Mouse (Mus musculus): ENCODE data around the gene Tmem238. TPM values are rescaled to one million over a fixed set of nuclear protein-coding genes. Genes with fewer than 3 reads are reported as not detected.

Gene Tmem238
- total and polyA plus RNA-seq, 2 experiments from 2014 or later, result 14.6 to 18.2 TPM

DNA sequence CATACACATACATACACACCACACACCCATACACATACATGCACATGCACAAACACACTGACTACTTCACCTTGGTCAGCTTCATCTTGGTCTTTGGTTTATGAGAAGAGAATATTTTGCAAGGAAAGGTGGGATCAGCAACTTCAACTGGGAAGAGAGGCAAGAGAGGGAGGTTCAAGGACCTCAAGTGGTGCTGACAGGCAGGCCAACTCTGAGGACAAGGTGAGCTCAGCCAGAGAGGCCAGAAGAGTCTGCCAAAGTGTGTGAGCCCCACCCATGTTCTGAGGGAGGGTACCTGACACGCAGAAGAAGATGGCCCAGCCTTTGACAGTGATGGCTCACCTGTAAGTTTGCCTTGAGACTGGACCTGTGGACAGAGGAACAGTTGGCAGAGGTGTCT is 29.8 kb downstream of the Tmem238 start:
- H3K4me2 ChIP-seq (ENCODE audit: low read depth, low read length, poor library complexity, severe bottlenecking), result no peak overlapping the region
- 60% methylated on average over 1 of the region's 1 CpGs for WGBS
- no peak for ATAC-seq (ENCODE audit: low FRiP score)
- no peaks in the 10 kb centered on the region for H3K36me3 ChIP-seq (ENCODE audit: insufficient read depth, low read length)
- no peaks in the 10 kb centered on the region for H3K27me3 ChIP-seq (ENCODE audit: insufficient read depth, low read length)
- no peak overlapping the region for H3K4me3 ChIP-seq (ENCODE audit: low read depth, low read length)
- H3K9ac ChIP-seq (replicated peaks; ENCODE audit: low read length, poor library complexity, severe bottlenecking), result no peak overlapping the region
- no peak for TF ChIP-seq CTCF (IDR thresholded peaks at IDR 0.05)
- H3K9me3 ChIP-seq (ENCODE audit: low read length), result no peaks in the 10 kb centered on the region
- DNase-seq (ENCODE audit: low spot score), result no peak
- no peak overlapping the region for H3K27ac ChIP-seq (ENCODE audit: low read depth, low read length)
- H3K4me1 ChIP-seq (ENCODE audit: insufficient read depth, low read length), result no peaks in the 10 kb centered on the region

GRCm38 (mm10) chr7:4752821-4753570 is 36.5 kb downstream of the Tmem238 start, which contains the start of gene Cox6b2:
Gene Cox6b2, minus strand, starts transcription at chr7:4753094.
- Histone ChIP-seq H3K27ac (ENCODE audit: low read depth, low read length) (peak within 1 kb of the TSS; percentile 43), H3K4me2 (ENCODE audit: low read depth, low read length, poor library complexity, severe bottlenecking) (peak within 1 kb of the TSS; percentile 65), H3K9ac (replicated peaks; ENCODE audit: low read length, poor library complexity, severe bottlenecking) (peak within 1 kb of the TSS; percentile 59), H3K27me3 (ENCODE audit: insufficient read depth, low read length) (no peaks in the 10 kb centered on the region), H3K9me3 (ENCODE audit: low read length) (no peaks in the 10 kb centered on the region), H3K4me1 (ENCODE audit: insufficient read depth, low read length) (no peaks in the 10 kb centered on the region), H3K4me3 (ENCODE audit: low read depth, low read length) (peak within 1 kb of the TSS; percentile 43), H3K36me3 (ENCODE audit: insufficient read depth, low read length) (no peaks in the 10 kb centered on the region)
- ATAC-seq (ENCODE audit: low FRiP score) (peak; percentile 89), DNase-seq (ENCODE audit: low spot score) (peak; percentile 94)
- WGBS, result 2% methylated on average over 24 of the region's 24 CpGs
- TF ChIP-seq CTCF (IDR thresholded peaks at IDR 0.05), result 0 out of 2 replicates have a peak, but pooled peaks have one; percentile 18

DNA sequence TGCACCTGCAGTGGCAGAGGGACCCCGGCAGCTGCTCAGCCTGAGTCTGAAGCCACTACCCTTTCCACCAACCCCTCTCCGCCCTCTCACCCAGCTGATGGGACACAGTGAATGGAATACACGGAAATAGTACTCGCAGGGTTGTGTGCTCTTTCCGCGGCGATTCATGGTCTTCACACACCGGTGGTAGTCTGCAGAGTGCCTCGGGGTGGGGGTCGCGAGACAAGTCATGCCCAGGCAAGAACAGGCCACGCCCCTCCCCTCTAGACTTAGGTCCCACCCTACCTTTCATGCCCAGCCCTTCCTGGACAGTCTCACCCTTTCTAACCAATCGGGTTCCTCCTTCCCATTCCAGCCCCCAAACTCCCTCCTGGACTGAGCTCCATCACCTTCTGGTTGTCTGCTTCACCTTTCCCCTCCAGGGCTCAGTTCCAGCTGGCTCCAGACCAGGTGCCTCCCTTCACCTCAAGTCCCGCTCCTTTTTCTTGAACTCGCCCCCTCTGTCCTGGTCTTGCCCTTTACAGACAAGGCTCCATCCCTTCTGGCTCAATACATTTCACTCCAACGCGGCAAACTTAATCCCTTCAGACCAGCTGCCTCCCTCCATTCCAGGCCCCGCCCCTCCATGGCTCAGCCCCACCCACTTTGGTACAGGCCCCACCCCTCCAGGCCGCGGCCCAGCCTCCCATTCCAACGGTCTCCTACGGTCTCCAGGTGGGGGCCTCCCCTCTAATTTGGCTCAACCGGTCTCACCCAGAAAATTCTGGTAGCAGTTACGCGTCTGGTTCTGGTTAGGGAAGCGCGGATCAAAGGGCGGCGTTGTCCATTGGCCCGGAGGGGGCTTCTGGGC is 37.3 kb downstream of the Tmem238 start:
- Histone ChIP-seq H3K4me1 (ENCODE audit: insufficient read depth, low read length) (no peaks in the 10 kb centered on the region), H3K4me2 (ENCODE audit: low read depth, low read length, poor library complexity, severe bottlenecking) (peak overlapping the region; percentile 65), H3K4me3 (ENCODE audit: low read depth, low read length) (peak overlapping the region; percentile 43), H3K36me3 (ENCODE audit: insufficient read depth, low read length) (no peaks in the 10 kb centered on the region), H3K9me3 (ENCODE audit: low read length) (no peaks in the 10 kb centered on the region), H3K27ac (ENCODE audit: low read depth, low read length) (peak overlapping the region; percentile 43), H3K9ac (replicated peaks; ENCODE audit: low read length, poor library complexity, severe bottlenecking) (peak overlapping the region; percentile 59), H3K27me3 (ENCODE audit: insufficient read depth, low read length) (no peaks in the 10 kb centered on the region)
- DNase-seq (ENCODE audit: low spot score), result peak; percentile 39
- 1% methylated on average over 30 of the region's 30 CpGs for WGBS
- TF ChIP-seq CTCF (IDR thresholded peaks at IDR 0.05), result no peak
- peak; percentile 76 for ATAC-seq (ENCODE audit: low FRiP score)

DNA sequence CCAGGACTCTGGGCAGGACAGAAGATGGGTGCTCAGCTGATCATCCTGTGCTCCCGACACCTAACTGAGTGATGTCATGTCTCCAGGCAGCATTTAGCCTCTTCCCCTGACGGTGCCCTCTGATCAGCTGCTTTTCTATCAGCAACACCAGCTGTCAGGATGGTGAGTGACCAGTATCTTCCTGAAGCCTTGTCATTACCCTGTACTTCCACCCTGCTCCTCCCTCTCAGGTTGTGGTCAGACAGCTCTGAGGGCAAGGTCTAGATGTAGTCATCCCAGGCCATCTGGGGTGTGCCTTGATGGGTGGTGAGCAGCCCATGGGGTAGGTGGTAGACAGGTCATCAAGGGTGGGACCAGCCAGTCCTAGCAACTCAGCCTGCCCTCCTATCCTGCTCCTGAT is 40.3 kb downstream of the Tmem238 start:
- Histone ChIP-seq H3K27me3 (ENCODE audit: insufficient read depth, low read length) (no peaks in the 10 kb centered on the region), H3K27ac (ENCODE audit: low read depth, low read length) (no peak overlapping the region), H3K4me2 (ENCODE audit: low read depth, low read length, poor library complexity, severe bottlenecking) (no peak overlapping the region), H3K4me3 (ENCODE audit: low read depth, low read length) (no peak overlapping the region), H3K36me3 (ENCODE audit: insufficient read depth, low read length) (peaks cover 17% of the 10 kb centered on the region), H3K4me1 (ENCODE audit: insufficient read depth, low read length) (no peaks in the 10 kb centered on the region), H3K9ac (replicated peaks; ENCODE audit: low read length, poor library complexity, severe bottlenecking) (no peak overlapping the region), H3K9me3 (ENCODE audit: low read length) (no peaks in the 10 kb centered on the region)
- WGBS, result 82% methylated on average over 2 of the region's 2 CpGs
- ATAC-seq (ENCODE audit: low FRiP score), result no peak
- DNase-seq (ENCODE audit: low spot score), result no peak
- no peak for TF ChIP-seq CTCF (IDR thresholded peaks at IDR 0.05)

DNA sequence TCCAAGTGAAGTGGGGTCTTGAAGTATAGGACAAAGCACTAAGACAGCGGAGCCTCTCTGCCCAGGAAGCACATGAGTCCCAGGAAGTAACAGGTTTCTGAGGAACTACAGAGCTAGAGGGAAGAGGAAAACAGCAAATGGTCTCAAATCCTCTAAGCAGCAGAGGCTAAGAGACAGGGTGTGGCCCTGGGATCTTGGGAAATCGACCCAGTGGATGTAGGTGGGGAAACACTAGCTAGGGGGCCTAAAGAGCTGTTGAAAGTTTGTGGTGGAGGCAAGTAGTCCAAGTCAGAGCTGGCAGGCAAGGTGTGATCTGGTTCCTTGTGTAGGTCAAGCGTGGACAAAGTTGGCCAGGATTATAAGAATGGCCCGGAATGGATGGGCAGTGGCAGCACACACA is 41.1 kb downstream of the Tmem238 start:
- WGBS, result 87% methylated on average over 4 of the region's 4 CpGs
- no peak overlapping the region for H3K4me3 ChIP-seq (ENCODE audit: low read depth, low read length)
- no peak for TF ChIP-seq CTCF (IDR thresholded peaks at IDR 0.05)
- H3K27ac ChIP-seq (ENCODE audit: low read depth, low read length), result no peak overlapping the region
- H3K4me1 ChIP-seq (ENCODE audit: insufficient read depth, low read length), result no peaks in the 10 kb centered on the region
- no peak for ATAC-seq (ENCODE audit: low FRiP score)
- peaks cover 17% of the 10 kb centered on the region for H3K36me3 ChIP-seq (ENCODE audit: insufficient read depth, low read length)
- no peak overlapping the region for H3K9ac ChIP-seq (replicated peaks; ENCODE audit: low read length, poor library complexity, severe bottlenecking)
- no peak overlapping the region for H3K4me2 ChIP-seq (ENCODE audit: low read depth, low read length, poor library complexity, severe bottlenecking)
- H3K9me3 ChIP-seq (ENCODE audit: low read length), result no peaks in the 10 kb centered on the region
- no peaks in the 10 kb centered on the region for H3K27me3 ChIP-seq (ENCODE audit: insufficient read depth, low read length)
- DNase-seq (ENCODE audit: low spot score), result no peak
